Mouse (Mus musculus) kidney, embryonic 14.5 days (tissue): ENCODE data around the gene Blvrb. TPM values are rescaled to one million over a fixed set of nuclear protein-coding genes. Genes with fewer than 3 reads are reported as not detected.

ENCODE experiments used
- ATAC-seq: fragments of 200-750 bp; cut with Nextera tagmentation; 2 replicates; pipeline ENCODE4 v1.8.0; 2017; ENCODE audit warnings: moderate number of reproducible peaks, mild to moderate bottlenecking, moderate TSS enrichment, moderate library complexity; ENCODE audit not compliant: low FRiP score, low TSS enrichment
- H3K27ac ChIP-seq: fragments of 300-500 bp; sonication (generic); 2 replicates; pipeline ENCODE4 v1.5.1; 2014; ENCODE audit warnings: low read depth, mild to moderate bottlenecking, low read length, moderate library complexity, mixed read lengths
- H3K27me3 ChIP-seq: fragments of 300-500 bp; sonication (generic); 2 replicates; pipeline ENCODE4 v1.6.1; 2014; ENCODE audit warnings: mild to moderate bottlenecking, low read length; ENCODE audit not compliant: control insufficient read depth, insufficient read depth
- H3K36me3 ChIP-seq: fragments of 300-500 bp; sonication (generic); 2 replicates; pipeline ENCODE4 v1.6.1; 2014; ENCODE audit warnings: low read length, mixed read lengths; ENCODE audit not compliant: control insufficient read depth, insufficient read depth
- H3K4me1 ChIP-seq: fragments of 300-500 bp; sonication (generic); 2 replicates; pipeline ENCODE4 v1.6.1; 2014; ENCODE audit warnings: low read length, mixed read lengths; ENCODE audit not compliant: control insufficient read depth, insufficient read depth
- H3K4me2 ChIP-seq: fragments of 300-500 bp; sonication (generic); replicated peaks from 2 replicates; pipeline ENCODE4 v1.6.1; 2014; ENCODE audit warnings: low read depth, mild to moderate bottlenecking, low read length
- H3K4me3 ChIP-seq: fragments of 300-500 bp; sonication (generic); 2 replicates; pipeline ENCODE4 v1.5.1; 2014; ENCODE audit warnings: mild to moderate bottlenecking, low read length
- H3K9ac ChIP-seq: fragments of 300-500 bp; sonication (generic); 2 replicates; pipeline ENCODE4 v1.6.1; 2014; ENCODE audit warnings: low read depth, mild to moderate bottlenecking, low read length, moderate library complexity
- H3K9me3 ChIP-seq: fragments of 300-500 bp; sonication (generic); 2 replicates; pipeline ENCODE4 v1.6.1; 2016; ENCODE audit warnings: low read length; ENCODE audit not compliant: control insufficient read depth
- WGBS: fragments of 180-500 bp; shearing (Covaris S2); extraction: QIAGEN DNeasy Blood & Tissue Kit; methylation state at CpG from one replicate; pipeline ENCODE4 v1.1.7; 2014; 5-methylcytosine and 5-hydroxymethylcytosine counted together
- polyA plus RNA-seq: library from polyadenylated mRNA; unstranded; fragments of >200 nt; fragmentation: Nextera tagmentation; extraction: Ambion mirVana; gene quantifications from 2 replicates; pipeline ENCODE4 v1.2.1, GENCODE M21; 2014

Blvrb gene
- polyA plus RNA-seq, 1 experiment from 2014 or later, result 41.2 TPM

DNA sequence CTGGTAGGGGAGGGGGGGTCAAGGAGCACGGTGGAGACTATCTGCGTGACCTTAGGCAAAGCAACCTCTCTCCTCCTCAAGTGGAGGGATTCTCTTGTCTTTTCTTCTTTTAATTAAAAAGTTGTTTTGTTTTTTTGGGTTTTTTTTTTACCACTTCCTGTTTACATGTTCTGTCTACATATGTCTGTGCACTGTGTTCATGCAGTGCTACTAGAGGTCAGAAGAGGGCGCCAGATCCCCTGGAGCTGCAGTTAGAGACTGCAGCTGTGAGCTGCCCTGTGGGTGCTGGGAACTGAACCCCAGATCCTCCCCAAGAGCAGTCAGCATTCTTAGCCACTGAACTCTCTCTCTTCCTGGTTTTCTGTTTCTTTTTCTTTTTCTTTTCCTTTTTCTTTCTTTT lies 28.7 kb upstream of the Blvrb start:
- Histone ChIP-seq H3K4me3 (no peak overlapping the region), H3K9me3 (no peaks in the 10 kb centered on the region), H3K9ac (no peak overlapping the region), H3K36me3 (no peaks in the 10 kb centered on the region), H3K4me1 (no peaks in the 10 kb centered on the region), H3K4me2 (no peak overlapping the region), H3K27ac (no peak overlapping the region), H3K27me3 (no peaks in the 10 kb centered on the region)
- 81% methylated on average over 3 of the region's 3 CpGs for WGBS
- no peak for ATAC-seq

DNA sequence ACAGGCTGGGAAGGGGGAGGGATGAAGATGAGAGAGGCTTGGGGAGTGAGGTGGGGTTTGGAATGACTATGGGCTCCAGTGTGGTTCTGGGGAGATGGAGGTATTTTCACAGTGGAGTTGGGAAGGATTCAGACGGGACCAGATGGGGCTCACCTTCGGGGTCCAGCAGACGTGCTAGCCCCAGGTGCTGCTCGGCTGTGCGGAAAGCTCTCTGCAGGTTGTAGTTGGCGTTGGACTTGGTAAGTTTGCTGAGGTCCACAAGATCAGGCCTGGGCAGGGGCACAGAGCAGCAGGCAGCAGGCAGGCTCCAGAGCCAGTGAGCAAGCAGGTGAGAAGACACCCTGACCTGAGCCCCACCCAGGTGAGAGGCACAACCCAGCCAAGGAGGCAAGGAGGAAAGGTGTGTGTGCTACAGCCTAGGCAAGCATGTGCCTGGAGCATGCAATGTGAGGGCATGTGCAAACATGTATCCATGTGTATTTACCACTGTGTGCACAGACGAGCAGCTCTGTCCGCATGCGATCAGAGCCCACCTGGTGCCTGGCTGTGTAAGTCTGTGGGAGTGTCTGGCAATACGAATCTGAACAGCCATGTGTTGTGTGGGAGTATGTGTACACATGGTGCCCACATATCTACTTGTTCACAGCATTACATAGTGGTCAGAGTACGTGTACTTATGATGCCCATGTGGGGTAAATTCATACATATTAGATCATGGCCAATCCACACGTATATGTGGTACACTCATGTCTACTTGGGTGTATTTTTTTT lies 24.0 kb upstream of the Blvrb start:
- no peak overlapping the region for H3K27ac ChIP-seq

DNA sequence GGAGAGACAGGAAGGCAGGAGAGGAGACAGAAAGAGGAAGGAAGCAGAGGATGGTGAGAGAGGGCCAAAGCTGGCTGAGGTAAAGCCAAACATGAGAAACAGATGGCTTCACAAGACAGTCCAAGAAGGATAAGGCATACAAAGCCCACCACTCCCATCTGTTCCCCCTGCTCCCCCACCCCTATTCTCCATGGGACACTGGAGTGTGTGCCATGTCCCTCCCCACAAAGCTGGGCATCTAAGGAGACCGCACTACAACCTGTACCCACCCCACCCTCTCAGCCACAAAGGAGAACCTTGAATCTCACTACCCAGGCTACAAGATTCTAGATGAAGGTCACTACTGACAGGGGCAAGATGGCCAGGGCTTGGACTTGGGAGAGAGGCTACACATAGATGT lies 20.4 kb upstream of the Blvrb start:
- Histone ChIP-seq H3K9ac (no peak overlapping the region), H3K27ac (no peak overlapping the region), H3K4me2 (no peak overlapping the region), H3K36me3 (no peaks in the 10 kb centered on the region), H3K4me3 (no peak overlapping the region), H3K9me3 (no peaks in the 10 kb centered on the region; the same call in 1 of the 2 replicates), H3K27me3 (no peaks in the 10 kb centered on the region), H3K4me1 (no peaks in the 10 kb centered on the region)
- ATAC-seq, result no peak
- 100% methylated on average over 1 of the region's 1 CpGs for WGBS

More for the DNA sequence above, 24.0 kb upstream of the Blvrb start:
- 79% methylated on average over 12 of the region's 12 CpGs for WGBS
- Histone ChIP-seq H3K9me3 (no peaks in the 10 kb centered on the region), H3K4me3 (no peak overlapping the region), H3K4me2 (no peak overlapping the region), H3K36me3 (no peaks in the 10 kb centered on the region), H3K4me1 (no peaks in the 10 kb centered on the region), H3K9ac (no peak overlapping the region), H3K27me3 (no peaks in the 10 kb centered on the region)
- no peak for ATAC-seq

DNA sequence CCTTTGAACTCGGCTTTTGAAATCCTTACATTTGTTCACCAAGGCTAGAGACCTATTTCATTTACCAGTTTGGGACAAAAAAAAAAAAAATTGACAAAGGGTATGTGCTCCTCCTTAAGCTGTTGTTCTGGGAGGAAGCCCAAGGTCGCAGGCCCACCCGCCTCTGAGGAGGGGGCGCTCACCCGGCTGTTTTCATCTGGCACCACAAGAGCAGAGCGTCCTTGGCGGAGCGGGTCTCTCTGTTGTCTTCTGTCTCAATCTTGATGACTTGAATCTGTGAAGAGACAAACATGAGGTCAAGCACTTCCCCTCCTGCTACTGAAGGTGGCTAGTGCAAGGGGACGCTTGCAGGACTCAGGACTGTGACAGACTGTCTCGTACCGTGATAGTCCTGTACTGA lies 19.8 kb upstream of the Blvrb start:
- no peak overlapping the region for H3K4me2 ChIP-seq
- 79% methylated on average over 11 of the region's 11 CpGs for WGBS
- no peak for ATAC-seq
- no peak overlapping the region for H3K9ac ChIP-seq
- no peak overlapping the region for H3K27ac ChIP-seq
- H3K4me3 ChIP-seq, result no peak overlapping the region
- no peaks in the 10 kb centered on the region; the same call in 1 of the 2 replicates for H3K9me3 ChIP-seq
- H3K36me3 ChIP-seq, result no peaks in the 10 kb centered on the region
- no peaks in the 10 kb centered on the region for H3K4me1 ChIP-seq
- 0 out of 2 replicates have a peak, but pooled peaks cover 1% of the 10 kb centered on the region for H3K27me3 ChIP-seq

DNA sequence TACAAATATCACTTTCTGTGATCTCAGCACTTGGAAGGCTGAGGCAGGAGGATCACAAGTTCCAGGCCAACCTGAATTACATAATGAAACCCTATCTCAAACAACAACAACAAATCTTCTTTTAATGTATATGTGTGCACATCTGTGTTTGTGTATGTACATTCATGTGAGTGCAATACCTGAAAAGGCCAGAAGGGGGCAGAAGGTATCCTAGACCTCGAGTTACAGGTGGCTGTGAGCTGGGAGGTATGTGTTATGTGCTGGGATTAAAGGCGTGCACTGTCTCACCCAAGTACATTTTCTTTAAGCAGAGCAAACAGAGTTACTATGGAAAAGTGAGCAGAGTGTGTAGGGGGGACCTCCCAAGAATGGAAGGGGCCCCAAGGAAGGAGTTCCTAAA lies 18.6 kb upstream of the Blvrb start:
- Histone ChIP-seq H3K9me3 (no peaks in the 10 kb centered on the region; the same call in 1 of the 2 replicates), H3K36me3 (no peaks in the 10 kb centered on the region), H3K9ac (no peak overlapping the region), H3K4me2 (no peak overlapping the region), H3K4me1 (no peaks in the 10 kb centered on the region), H3K27me3 (peaks cover 8% of the 10 kb centered on the region), H3K27ac (no peak overlapping the region), H3K4me3 (no peak overlapping the region)
- no peak for ATAC-seq
- 64% methylated on average over 2 of the region's 2 CpGs for WGBS

DNA sequence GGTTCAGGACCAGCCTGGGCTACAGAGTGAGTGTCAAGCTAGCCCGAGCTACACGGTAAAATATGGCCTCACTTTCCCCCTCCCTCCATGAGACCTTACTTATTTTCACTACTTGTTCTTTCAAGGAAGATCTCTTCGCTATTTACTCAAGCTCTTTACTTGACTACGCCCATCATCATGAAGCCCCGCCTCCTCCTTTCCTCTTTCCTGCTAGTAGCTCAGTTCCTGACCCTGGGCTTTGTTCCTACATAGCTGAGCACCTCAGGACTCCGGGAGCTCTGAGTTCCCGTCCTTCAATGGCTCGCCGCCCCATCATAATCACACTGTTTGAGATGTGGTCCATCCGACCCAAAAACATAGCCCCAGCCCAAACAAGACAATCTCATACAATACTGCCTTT lies 14.4 kb upstream of the Blvrb start:
- Histone ChIP-seq H3K4me2 (no peak overlapping the region), H3K9ac (no peak overlapping the region), H3K4me1 (no peaks in the 10 kb centered on the region), H3K9me3 (no peaks in the 10 kb centered on the region; the same call in none of the 2 replicates), H3K4me3 (no peak overlapping the region), H3K27me3 (peaks cover 15% of the 10 kb centered on the region), H3K27ac (no peak overlapping the region), H3K36me3 (no peaks in the 10 kb centered on the region)
- WGBS, result 29% methylated on average over 10 of the region's 10 CpGs
- ATAC-seq, result no peak

DNA sequence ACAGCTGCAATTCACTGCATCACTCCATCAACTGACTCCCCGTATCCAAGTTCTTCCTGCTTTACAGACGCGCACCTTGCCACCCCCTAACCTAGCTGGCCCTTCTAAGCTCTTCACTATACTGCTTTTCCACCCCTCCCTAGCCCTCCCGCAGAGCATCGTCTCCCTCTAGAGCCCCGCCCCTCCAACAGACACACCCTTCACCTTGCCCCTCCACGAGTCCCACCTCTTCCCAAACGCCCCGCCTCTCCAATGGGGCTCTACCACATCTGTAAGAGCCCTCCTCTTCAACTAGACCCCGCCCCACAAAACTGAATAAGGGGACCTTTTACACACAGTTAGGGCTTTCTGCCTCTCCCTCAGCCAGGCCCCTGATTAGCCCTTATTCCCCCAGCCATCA lies 14.0 kb upstream of the Blvrb start:
- WGBS, result 14% methylated on average over 10 of the region's 10 CpGs
- H3K4me3 ChIP-seq, result no peak overlapping the region
- H3K36me3 ChIP-seq, result no peaks in the 10 kb centered on the region
- peaks cover 15% of the 10 kb centered on the region for H3K27me3 ChIP-seq
- H3K27ac ChIP-seq, result no peak overlapping the region
- no peaks in the 10 kb centered on the region; the same call in none of the 2 replicates for H3K9me3 ChIP-seq
- H3K4me1 ChIP-seq, result no peaks in the 10 kb centered on the region
- H3K4me2 ChIP-seq, result no peak overlapping the region
- H3K9ac ChIP-seq, result no peak overlapping the region
- ATAC-seq, result no peak

DNA sequence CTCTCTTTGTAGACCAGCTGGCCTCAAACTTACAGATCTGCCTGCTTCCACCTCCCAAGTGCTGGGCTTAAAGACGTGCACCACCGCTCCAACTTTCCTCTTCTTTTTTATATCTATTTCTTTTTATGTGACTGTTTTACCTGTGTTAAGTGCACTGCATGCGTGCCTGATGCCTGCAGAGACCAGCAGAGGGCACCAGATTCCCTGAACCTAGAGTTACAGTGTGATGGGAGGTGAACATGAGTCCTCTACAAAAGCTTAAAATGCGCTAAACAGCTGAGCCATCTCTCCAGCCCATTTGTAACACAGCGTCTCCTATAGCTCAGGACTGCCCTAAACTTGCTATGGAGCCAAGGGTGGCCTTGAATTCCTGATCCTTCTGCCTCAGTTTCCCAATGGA lies 10.2 kb upstream of the Blvrb start:
- ATAC-seq, result no peak
- 63% methylated on average over 5 of the region's 5 CpGs for WGBS

DNA sequence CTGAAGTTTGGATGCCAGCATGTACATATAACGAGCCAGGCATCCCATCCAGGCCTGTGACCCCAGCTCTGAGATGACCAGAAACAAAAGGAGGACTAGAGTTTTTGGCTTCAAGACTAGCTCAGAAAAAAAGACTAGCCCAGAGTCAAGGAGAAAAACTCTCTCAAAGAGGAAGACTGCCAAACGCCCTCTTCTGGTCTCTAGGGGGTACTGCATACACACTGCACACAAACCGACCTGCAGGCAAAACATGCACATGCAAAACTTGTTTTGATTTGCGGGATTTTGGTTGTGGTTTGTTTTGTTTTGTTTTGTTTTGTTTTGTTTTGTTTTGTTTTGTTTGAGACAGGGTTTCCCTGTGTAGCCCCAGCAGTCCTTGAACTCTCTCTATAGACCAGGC lies 7.8 kb upstream of the Blvrb start:
- H3K27ac ChIP-seq, result no peak overlapping the region
- no peak overlapping the region for H3K4me3 ChIP-seq
- H3K4me2 ChIP-seq, result no peak overlapping the region
- no peak overlapping the region for H3K9ac ChIP-seq
- H3K27me3 ChIP-seq, result peaks cover under 1% of the 10 kb centered on the region
- H3K36me3 ChIP-seq, result no peaks in the 10 kb centered on the region
- H3K9me3 ChIP-seq, result no peaks in the 10 kb centered on the region; the same call in 1 of the 2 replicates
- H3K4me1 ChIP-seq, result no peaks in the 10 kb centered on the region
- whole genome bisulfite sequencing, result 80% methylated on average over 4 of the region's 4 CpGs
- ATAC-seq, result no peak

More for the DNA sequence above, 10.2 kb upstream of the Blvrb start:
- no peak overlapping the region for H3K27ac ChIP-seq
- no peaks in the 10 kb centered on the region; the same call in 1 of the 2 replicates for H3K9me3 ChIP-seq
- H3K4me3 ChIP-seq, result no peak overlapping the region
- H3K27me3 ChIP-seq, result peaks cover 15% of the 10 kb centered on the region
- H3K4me1 ChIP-seq, result no peaks in the 10 kb centered on the region
- no peak overlapping the region for H3K4me2 ChIP-seq
- H3K9ac ChIP-seq, result no peak overlapping the region
- H3K36me3 ChIP-seq, result no peaks in the 10 kb centered on the region
